In genomic region chr11:42941561-42941960, GRCm38 (mm10) we compare ENCODE assay signal across 26 mouse cellular contexts.
A peak's percentile ranks its signal among the peaks of the same experiment; 100 is the strongest.
DNase-seq lines count a peak whose midpoint lies in the region; ATAC-seq and TF ChIP-seq lines count a peak whose summit lies in the region.
"Had no signal": no experiment of that assay in that cellular context is flagged by ENCODE, and none has a peak within 500 bp of the region (broad histone marks: within the 10 kb centered on the region; RNA-seq: fewer than 3 reads in every experiment).

No protein-coding gene starts in this region.

- no peak for TF ChIP-seq CTCF in intestine, postnatal 0 days (IDR thresholded peaks at IDR 0.05; ENCODE audit: low read depth)
- TF ChIP-seq CTCF in stomach, postnatal 0 days (IDR thresholded peaks at IDR 0.05; ENCODE audit: low read depth): no peak

- H3K4me2 ChIP-seq in neural tube, embryonic 13.5 days: no peak overlapping the region
- H3K4me2 ChIP-seq in intestine, embryonic 15.5 days (replicated peaks): no peak overlapping the region
- no peak overlapping the region for H3K4me2 ChIP-seq in intestine, postnatal 0 days (replicated peaks; ENCODE audit: low read depth)
- no peak overlapping the region for H3K4me2 ChIP-seq in stomach, postnatal 0 days (replicated peaks; ENCODE audit: low read depth)
- H3K4me2 ChIP-seq in forebrain, embryonic 15.5 days (replicated peaks): no peak overlapping the region
- H3K4me2 ChIP-seq: embryonic facial prominence, embryonic 13.5 days; forebrain, embryonic 12.5 days; heart, embryonic 12.5 days; heart, embryonic 15.5 days; hindbrain, embryonic 13.5 days had no signal

- DNase-seq in neural tube, embryonic 10.5 days (ENCODE audit: extremely low spot score, low spot score): no peak
- peak; percentile 20 for DNase-seq in stomach, postnatal 0 days (ENCODE audit: low spot score)
- DNase-seq in cerebellum, postnatal 36 days: no peak
- DNase-seq: B cell, adult 2 months; embryo, embryonic 11 days; gastrocnemius, postnatal 10 days; gastrocnemius, postnatal 36 days; heart, postnatal 10 days; heart, postnatal 36 days had no signal

- no peaks in the 10 kb centered on the region for H3K27me3 ChIP-seq in neural tube, embryonic 13.5 days
- H3K27me3 ChIP-seq in intestine, embryonic 15.5 days (replicated peaks): no peaks in the 10 kb centered on the region
- H3K27me3 ChIP-seq in intestine, postnatal 0 days (replicated peaks; ENCODE audit: control insufficient read depth, insufficient read depth, low read length): no peaks in the 10 kb centered on the region
- no peaks in the 10 kb centered on the region for H3K27me3 ChIP-seq in stomach, postnatal 0 days (ENCODE audit: control insufficient read depth, insufficient read depth, low read length)
- H3K27me3 ChIP-seq in forebrain, embryonic 15.5 days: no peaks in the 10 kb centered on the region
- H3K27me3 ChIP-seq: CH12.LX; embryonic facial prominence, embryonic 13.5 days; forebrain, embryonic 12.5 days; heart, embryonic 12.5 days; heart, embryonic 15.5 days; hindbrain, embryonic 13.5 days; Patski had no signal

- H3K4me3 ChIP-seq in neural tube, embryonic 13.5 days: no peak overlapping the region
- H3K4me3 ChIP-seq in intestine, embryonic 15.5 days (replicated peaks): no peak overlapping the region
- no peak overlapping the region for H3K4me3 ChIP-seq in intestine, postnatal 0 days (ENCODE audit: low read depth, low read length)
- H3K4me3 ChIP-seq in stomach, postnatal 0 days (ENCODE audit: low read depth, low read length): no peak overlapping the region
- H3K4me3 ChIP-seq in forebrain, embryonic 15.5 days: no peak overlapping the region
- H3K4me3 ChIP-seq: embryonic facial prominence, embryonic 10.5 days; embryonic facial prominence, embryonic 13.5 days; erythroblast, embryonic 14.5 days; forebrain, embryonic 12.5 days; heart, embryonic 12.5 days; heart, embryonic 15.5 days; hindbrain, embryonic 10.5 days; hindbrain, embryonic 13.5 days had no signal

- peaks cover 14% of the 10 kb centered on the region for H3K4me1 ChIP-seq in neural tube, embryonic 13.5 days (replicated peaks)
- H3K4me1 ChIP-seq in intestine, embryonic 15.5 days (replicated peaks): 0 out of 2 replicates have a peak, but pooled peaks cover 3% of the 10 kb centered on the region
- H3K4me1 ChIP-seq in intestine, postnatal 0 days (replicated peaks; ENCODE audit: control insufficient read depth, insufficient read depth, low read length): no peaks in the 10 kb centered on the region
- no peaks in the 10 kb centered on the region for H3K4me1 ChIP-seq in stomach, postnatal 0 days (replicated peaks; ENCODE audit: control insufficient read depth, insufficient read depth)
- no peaks in the 10 kb centered on the region for H3K4me1 ChIP-seq in forebrain, embryonic 15.5 days
- H3K4me1 ChIP-seq: embryonic facial prominence, embryonic 10.5 days; forebrain, embryonic 12.5 days; heart, embryonic 12.5 days; heart, embryonic 15.5 days; hindbrain, embryonic 10.5 days; hindbrain, embryonic 13.5 days had no signal

- 0 out of 2 replicates have a peak overlapping the region, but pooled peaks have one; percentile 10 for H3K27ac ChIP-seq in neural tube, embryonic 13.5 days (replicated peaks)
- H3K27ac ChIP-seq in intestine, embryonic 15.5 days: no peak overlapping the region
- no peak overlapping the region for H3K27ac ChIP-seq in intestine, postnatal 0 days (ENCODE audit: low read depth, low read length)
- H3K27ac ChIP-seq in stomach, postnatal 0 days (replicated peaks): no peak overlapping the region
- no peak overlapping the region for H3K27ac ChIP-seq in forebrain, embryonic 15.5 days (replicated peaks)
- H3K27ac ChIP-seq: embryonic facial prominence, embryonic 10.5 days; embryonic facial prominence, embryonic 13.5 days; forebrain, embryonic 12.5 days; heart, embryonic 15.5 days; hindbrain, embryonic 10.5 days; hindbrain, embryonic 13.5 days had no signal

- WGBS in neural tube, embryonic 13.5 days: 84% methylated on average over 3 of the region's 3 CpGs
- 59% methylated on average over 3 of the region's 3 CpGs for WGBS in intestine, embryonic 15.5 days
- WGBS in intestine, postnatal 0 days: 47% methylated on average over 3 of the region's 3 CpGs
- 44% methylated on average over 3 of the region's 3 CpGs for WGBS in stomach, postnatal 0 days
- WGBS in forebrain, embryonic 15.5 days: 88% methylated on average over 3 of the region's 3 CpGs

- TF ChIP-seq EP300 in stomach, postnatal 0 days (optimal IDR thresholded peaks at IDR 0.05): no peak

- H3K9ac ChIP-seq in neural tube, embryonic 13.5 days: no peak overlapping the region
- H3K9ac ChIP-seq in intestine, embryonic 15.5 days: no peak overlapping the region
- H3K9ac ChIP-seq in intestine, postnatal 0 days (ENCODE audit: low read depth, low read length): no peak overlapping the region
- H3K9ac ChIP-seq in stomach, postnatal 0 days (ENCODE audit: low read length): no peak overlapping the region
- no peak overlapping the region for H3K9ac ChIP-seq in forebrain, embryonic 15.5 days (replicated peaks)
- H3K9ac ChIP-seq: embryonic facial prominence, embryonic 13.5 days; forebrain, embryonic 12.5 days; heart, embryonic 12.5 days; heart, embryonic 15.5 days; hindbrain, embryonic 13.5 days had no signal

- no peaks in the 10 kb centered on the region for H3K9me3 ChIP-seq in neural tube, embryonic 13.5 days
- no peaks in the 10 kb centered on the region for H3K9me3 ChIP-seq in intestine, embryonic 15.5 days
- H3K9me3 ChIP-seq in intestine, postnatal 0 days (ENCODE audit: control insufficient read depth): no peaks in the 10 kb centered on the region
- no peaks in the 10 kb centered on the region for H3K9me3 ChIP-seq in stomach, postnatal 0 days (ENCODE audit: control insufficient read depth, low read length)
- H3K9me3 ChIP-seq in forebrain, embryonic 15.5 days: no peaks in the 10 kb centered on the region
- H3K9me3 ChIP-seq: embryonic facial prominence, embryonic 10.5 days; embryonic facial prominence, embryonic 13.5 days; forebrain, embryonic 12.5 days; heart, embryonic 12.5 days; heart, embryonic 15.5 days; hindbrain, embryonic 10.5 days; hindbrain, embryonic 13.5 days had no signal

- no peak for ATAC-seq in neural tube, embryonic 13.5 days (ENCODE audit: low read depth)
- peak; percentile 73 for ATAC-seq in intestine, embryonic 15.5 days
- peak; percentile 66; the same call in 1 of the 2 replicates for ATAC-seq in intestine, postnatal 0 days
- ATAC-seq in stomach, postnatal 0 days (ENCODE audit: low FRiP score, low TSS enrichment): 0 out of 2 replicates have a peak, but pooled peaks have one; percentile 36
- ATAC-seq in forebrain, embryonic 15.5 days (replicated peaks): no peak
- ATAC-seq: forebrain, embryonic 16.5 days; hindbrain, embryonic 16.5 days; Patski had no signal

- H3K36me3 ChIP-seq in neural tube, embryonic 13.5 days: no peaks in the 10 kb centered on the region
- H3K36me3 ChIP-seq in intestine, embryonic 15.5 days: no peaks in the 10 kb centered on the region
- H3K36me3 ChIP-seq in intestine, postnatal 0 days (ENCODE audit: control insufficient read depth, insufficient read depth): no peaks in the 10 kb centered on the region
- H3K36me3 ChIP-seq in stomach, postnatal 0 days (ENCODE audit: control insufficient read depth, insufficient read depth, low read length): no peaks in the 10 kb centered on the region
- no peaks in the 10 kb centered on the region for H3K36me3 ChIP-seq in forebrain, embryonic 15.5 days
- H3K36me3 ChIP-seq: embryonic facial prominence, embryonic 10.5 days; embryonic facial prominence, embryonic 13.5 days; forebrain, embryonic 12.5 days; G1E; heart, embryonic 12.5 days; heart, embryonic 15.5 days; hindbrain, embryonic 10.5 days; hindbrain, embryonic 13.5 days had no signal

Comparison
In these comparisons a context has a peak if more than half of its experiments do, and no peak if none do; other contexts are left out.
1. ATAC-seq: peak in intestine, embryonic 15.5 days (single experiment), intestine, postnatal 0 days (single experiment) and stomach, postnatal 0 days (single experiment); none in neural tube, embryonic 13.5 days (single experiment) and forebrain, embryonic 15.5 days (single experiment).